Mouse (Mus musculus) forebrain, embryonic 14.5 days (tissue): ENCODE measurements around the gene Hsd3b5. TPM values are rescaled to one million over a fixed set of nuclear protein-coding genes. Genes with fewer than 3 reads are reported as not detected.
"Not testable (repeated sequence)": the region's sequence is repeated elsewhere in the genome, so short reads cannot be mapped to it uniquely, and the experiment has no call there.

ENCODE experiments used
- ATAC-seq: fragments of 200-750 bp; cut with Nextera tagmentation; 2 replicates; pipeline ENCODE4 v1.8.0; 2017; ENCODE audit warnings: mild to moderate bottlenecking, moderate library complexity
- DNase-seq: peaks from one replicate; pipeline ENCODE4 v3.0.0-alpha.2; 2015; ENCODE audit warnings: low spot score
- H3K27ac ChIP-seq: fragments of 300-500 bp; sonication (generic); 2 replicates; pipeline ENCODE4 v1.5.1; 2014; ENCODE audit warnings: low read depth, mild to moderate bottlenecking, control low read depth, low read length, moderate library complexity
- H3K27me3 ChIP-seq: fragments of 300-500 bp; sonication (generic); replicated peaks from 2 replicates; pipeline ENCODE4 v1.6.1; 2014; ENCODE audit warnings: low read length, control low read depth, mixed read lengths; ENCODE audit not compliant: control insufficient read depth, insufficient read depth
- H3K36me3 ChIP-seq: fragments of 300-500 bp; sonication (generic); 2 replicates; pipeline ENCODE4 v1.6.1; 2014; ENCODE audit warnings: low read length, control low read depth; ENCODE audit not compliant: control insufficient read depth, insufficient read depth
- H3K4me1 ChIP-seq: fragments of 300-500 bp; sonication (generic); 2 replicates; pipeline ENCODE4 v1.6.1; 2014; ENCODE audit warnings: antibody characterized with exemption, low read length, control low read depth; ENCODE audit not compliant: control insufficient read depth, insufficient read depth
- H3K4me2 ChIP-seq: fragments of 300-500 bp; sonication (generic); 2 replicates; pipeline ENCODE4 v1.6.1; 2014; ENCODE audit warnings: mild to moderate bottlenecking, control low read depth, low read length
- H3K4me3 ChIP-seq: fragments of 300-500 bp; sonication (generic); 2 replicates; pipeline ENCODE4 v1.5.1; 2014; ENCODE audit warnings: low read depth, low read length, control low read depth
- H3K9ac ChIP-seq: fragments of 300-500 bp; sonication (generic); 2 replicates; pipeline ENCODE4 v1.6.1; 2014; ENCODE audit warnings: mild to moderate bottlenecking, low read length, control low read depth, moderate library complexity
- H3K9me3 ChIP-seq: fragments of 300-500 bp; sonication (generic); replicated peaks from 2 replicates; pipeline ENCODE4 v1.6.1; 2016; ENCODE audit warnings: low read length, control low read depth, mixed read lengths; ENCODE audit not compliant: control insufficient read depth
- WGBS: fragments of 180-500 bp; shearing (Covaris S2); extraction: QIAGEN DNeasy Blood & Tissue Kit; methylation state at CpG from one replicate; pipeline ENCODE4 v1.1.7; 2014; 5-methylcytosine and 5-hydroxymethylcytosine counted together
- polyA plus RNA-seq: library from polyadenylated mRNA; unstranded; fragments of >200 nt; fragmentation: Nextera tagmentation; extraction: Ambion mirVana; gene quantifications from 2 replicates; pipeline ENCODE4 v1.2.1, GENCODE M21; 2014

The Hsd3b5 gene
- polyA plus RNA-seq, result not detected in 2 replicates

DNA sequence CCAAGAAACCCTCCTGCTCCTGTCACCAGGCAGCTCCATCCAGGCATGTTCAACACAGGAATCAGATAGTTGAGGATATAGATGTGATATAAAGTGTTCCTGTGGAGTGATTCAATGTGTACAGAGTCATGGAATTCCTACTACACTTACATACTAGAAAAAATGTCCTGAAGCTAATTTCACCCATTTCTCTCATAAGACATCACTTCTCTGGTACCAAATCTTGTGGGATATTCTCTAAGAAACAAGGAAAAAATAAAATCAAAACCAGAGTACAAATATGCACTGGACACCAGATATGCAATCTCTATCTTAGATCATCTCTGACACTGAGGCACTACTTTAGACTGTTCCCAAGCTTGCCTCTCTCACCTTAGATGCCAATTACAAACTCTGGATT, at the start of gene Hsd3b5:
Hsd3b5 (minus strand) TSS at position 101 of the 400 bp plus-strand sequence.
- ATAC-seq (no peak), DNase-seq (no peak)
- Histone ChIP-seq H3K27ac (no peak within 1 kb of the TSS), H3K27me3 (no peaks in the 10 kb centered on the region), H3K9ac (no peak within 1 kb of the TSS), H3K4me3 (no peak within 1 kb of the TSS), H3K4me2 (no peak within 1 kb of the TSS), H3K36me3 (no peaks in the 10 kb centered on the region), H3K4me1 (no peaks in the 10 kb centered on the region), H3K9me3 (no peaks in the 10 kb centered on the region)

DNA sequence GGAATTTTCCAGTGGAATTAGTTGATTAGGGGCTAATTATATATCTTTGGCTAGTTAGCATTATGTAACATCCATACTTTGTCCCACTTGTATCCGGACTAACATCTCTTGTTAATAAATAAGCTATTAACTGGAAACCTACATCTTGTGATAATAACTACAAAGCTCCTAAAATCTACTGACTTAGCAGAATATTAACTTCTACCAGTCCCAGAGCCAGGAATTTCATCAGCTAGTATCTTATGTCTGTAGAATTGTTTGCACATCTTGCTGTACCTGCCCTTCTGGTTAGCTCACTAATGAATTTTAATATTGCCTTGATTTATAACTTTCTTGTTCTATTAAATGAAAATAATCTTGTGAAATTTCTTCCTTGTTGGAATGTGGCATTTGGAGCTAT, 5.1 kb upstream of the Hsd3b5 start:
- H3K9me3 ChIP-seq, result no peaks in the 10 kb centered on the region
- H3K27ac ChIP-seq, result no peak overlapping the region
- no peak overlapping the region for H3K4me2 ChIP-seq
- H3K27me3 ChIP-seq, result no peaks in the 10 kb centered on the region
- DNase-seq (no peak), ATAC-seq (no peak)
- H3K4me1 ChIP-seq, result no peaks in the 10 kb centered on the region
- no peak overlapping the region for H3K4me3 ChIP-seq
- no peak overlapping the region for H3K9ac ChIP-seq
- WGBS, result 90% methylated on average over 1 of the region's 1 CpGs
- no peaks in the 10 kb centered on the region for H3K36me3 ChIP-seq

DNA sequence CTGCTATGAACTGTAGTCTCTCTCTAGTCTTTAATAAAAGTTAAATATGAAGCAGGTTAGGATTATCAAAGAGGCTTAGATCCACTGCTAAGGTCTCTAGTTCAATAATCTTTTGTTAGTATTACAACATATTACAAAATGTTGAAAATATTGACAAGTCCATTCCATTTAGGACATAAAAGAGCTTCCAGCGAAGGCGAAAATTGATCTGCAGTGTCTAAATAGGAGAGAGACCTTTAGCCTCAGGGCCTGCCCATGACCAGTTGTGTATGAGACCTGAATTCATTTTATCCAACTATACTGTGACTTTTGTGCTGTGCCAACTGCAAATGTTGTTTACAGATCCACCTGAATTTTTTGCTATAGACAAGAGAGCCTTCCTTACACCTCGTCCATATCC, 419 bp downstream of the Hsd3b5 start:
- H3K4me3 ChIP-seq, result no peak overlapping the region
- no peak overlapping the region for H3K27ac ChIP-seq
- no peak for ATAC-seq
- no peak overlapping the region for H3K4me2 ChIP-seq
- no peaks in the 10 kb centered on the region for H3K36me3 ChIP-seq
- 91% methylated on average over 3 of the region's 3 CpGs for WGBS
- H3K27me3 ChIP-seq, result no peaks in the 10 kb centered on the region
- no peaks in the 10 kb centered on the region for H3K9me3 ChIP-seq
- H3K9ac ChIP-seq, result no peak overlapping the region
- no peak for DNase-seq
- no peaks in the 10 kb centered on the region for H3K4me1 ChIP-seq

DNA sequence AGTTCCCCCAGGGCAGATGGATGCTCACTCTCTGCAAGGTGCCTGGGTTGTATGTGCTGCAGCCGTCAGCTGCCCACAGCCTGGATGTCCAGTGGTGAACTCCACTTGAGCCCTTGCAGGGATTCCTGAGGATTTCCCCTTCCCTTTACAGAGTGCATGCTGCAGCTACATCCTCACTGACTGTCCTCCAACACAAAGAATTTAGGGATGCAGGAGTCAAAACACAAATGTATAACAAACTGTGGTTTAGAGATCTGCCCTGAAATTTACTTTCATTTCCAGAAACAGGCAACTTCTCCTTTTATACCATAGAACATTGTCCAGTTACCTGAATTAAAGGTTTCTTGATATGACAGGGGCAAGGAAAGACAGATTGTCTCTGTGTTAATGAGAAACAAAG, 13.3 kb downstream of the Hsd3b5 start:
- not testable (repeated sequence) for ATAC-seq, DNase-seq

DNA sequence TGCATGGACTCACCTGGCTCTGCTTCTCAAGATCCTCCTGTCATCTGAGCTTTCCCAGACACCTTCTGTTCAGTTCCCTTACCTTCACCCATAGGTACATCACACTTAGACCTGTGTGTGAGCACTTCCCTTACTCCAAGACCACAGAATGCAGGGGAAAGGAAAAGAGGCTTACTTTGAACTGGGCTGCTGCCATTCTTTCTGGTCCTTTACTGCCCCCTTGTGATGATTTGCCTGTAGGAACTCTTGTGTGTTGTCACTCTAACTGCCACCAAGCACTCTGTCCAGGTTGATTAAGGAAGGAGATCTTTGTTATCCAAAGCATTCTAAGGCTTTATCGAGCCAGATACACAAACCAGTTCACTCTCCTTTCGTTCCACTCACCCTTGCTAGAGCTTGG, 13.8 kb downstream of the Hsd3b5 start:
- 11% methylated on average over 2 of the region's 2 CpGs for WGBS
- ATAC-seq, H3K4me1 ChIP-seq, DNase-seq, H3K27ac ChIP-seq, H3K9ac ChIP-seq, H3K36me3 ChIP-seq, H3K27me3 ChIP-seq, H3K4me2 ChIP-seq, H3K9me3 ChIP-seq, H3K4me3 ChIP-seq: not testable (repeated sequence)

More for the DNA sequence above, 13.3 kb downstream of the Hsd3b5 start:
- not testable (repeated sequence) for H3K4me2 ChIP-seq, H3K9ac ChIP-seq, H3K27me3 ChIP-seq, H3K36me3 ChIP-seq, H3K27ac ChIP-seq, H3K4me1 ChIP-seq, H3K4me3 ChIP-seq, H3K9me3 ChIP-seq
- 69% methylated on average over 1 of the region's 1 CpGs for WGBS

DNA sequence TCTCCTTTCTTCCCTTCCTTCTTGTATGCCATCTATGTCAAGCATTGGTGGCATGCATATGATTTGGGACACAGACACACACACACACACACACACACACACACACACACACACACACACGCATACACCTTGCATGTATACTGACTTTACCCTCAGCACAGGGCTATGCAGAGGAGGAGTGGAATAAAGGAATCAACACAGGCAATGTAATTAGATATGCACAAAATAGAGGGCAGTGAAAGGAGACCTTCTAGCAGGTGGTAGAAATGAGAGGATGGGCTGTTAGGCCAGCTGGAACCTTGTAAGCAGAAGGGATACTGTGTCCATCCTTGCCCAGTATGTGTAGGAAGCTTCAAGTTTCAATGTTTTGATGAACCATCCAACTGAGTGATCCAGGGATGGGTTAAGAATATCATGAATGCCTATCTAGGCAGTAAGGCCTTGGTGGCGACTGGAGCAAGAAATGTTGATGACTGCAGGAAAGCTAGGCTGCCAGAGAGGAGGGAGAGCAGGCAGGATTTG, 15.6 kb downstream of the Hsd3b5 start:
- H3K27me3 ChIP-seq, H3K36me3 ChIP-seq, H3K9ac ChIP-seq, H3K4me2 ChIP-seq, H3K4me3 ChIP-seq, DNase-seq, H3K4me1 ChIP-seq, ATAC-seq, H3K9me3 ChIP-seq, H3K27ac ChIP-seq: not testable (repeated sequence)
- 65% methylated on average over 2 of the region's 2 CpGs for WGBS

DNA sequence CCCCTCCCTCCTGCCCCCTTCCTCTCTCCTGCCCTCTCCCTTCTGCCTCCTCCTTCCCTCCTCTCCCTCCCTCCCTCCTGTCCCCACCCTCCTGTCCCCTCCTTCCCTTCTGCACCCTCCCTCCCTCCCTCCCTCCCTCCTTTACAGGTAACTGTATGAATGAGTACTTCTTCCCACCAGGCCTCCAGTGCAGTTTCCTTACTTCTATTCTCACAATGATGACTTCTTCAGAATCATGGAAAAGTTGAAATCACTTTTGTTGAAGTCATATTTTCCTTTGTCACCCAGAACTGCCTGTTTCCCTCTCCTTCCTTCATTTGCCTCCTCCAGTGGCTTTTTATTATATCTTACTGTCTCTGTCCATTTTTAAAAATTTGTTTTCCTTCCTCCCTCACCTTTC, 16.1 kb downstream of the Hsd3b5 start:
- no peak overlapping the region for H3K4me3 ChIP-seq
- no peaks in the 10 kb centered on the region for H3K36me3 ChIP-seq
- no peaks in the 10 kb centered on the region for H3K9me3 ChIP-seq
- no peak overlapping the region for H3K4me2 ChIP-seq
- no peak for ATAC-seq
- H3K9ac ChIP-seq, result no peak overlapping the region
- H3K27me3 ChIP-seq, result no peaks in the 10 kb centered on the region
- DNase-seq, result no peak
- no peaks in the 10 kb centered on the region for H3K4me1 ChIP-seq
- H3K27ac ChIP-seq, result no peak overlapping the region

DNA sequence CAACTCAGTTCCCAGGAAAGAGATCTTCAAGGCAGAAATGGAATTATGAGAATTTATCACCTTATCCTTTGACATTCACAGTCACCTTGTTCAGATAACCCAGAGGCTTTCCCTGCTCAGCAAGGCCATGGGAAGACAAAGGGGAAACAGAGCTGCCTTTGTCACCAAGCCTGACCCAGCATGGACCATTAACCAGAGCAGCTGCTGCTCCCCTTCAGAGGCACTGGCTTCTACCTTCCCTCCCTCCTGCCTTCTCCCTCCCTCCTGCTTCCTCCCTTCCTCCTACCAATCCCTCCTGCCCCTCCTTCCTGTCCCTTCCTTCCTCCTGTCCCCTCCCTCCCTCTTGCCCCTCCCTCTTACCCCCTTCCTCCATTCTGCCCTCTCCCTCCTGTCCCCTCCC, 16.5 kb downstream of the Hsd3b5 start:
- H3K27ac ChIP-seq, H3K4me2 ChIP-seq, ATAC-seq, H3K9ac ChIP-seq, H3K27me3 ChIP-seq, H3K4me3 ChIP-seq, H3K9me3 ChIP-seq, DNase-seq, H3K4me1 ChIP-seq, H3K36me3 ChIP-seq: not testable (repeated sequence)

DNA sequence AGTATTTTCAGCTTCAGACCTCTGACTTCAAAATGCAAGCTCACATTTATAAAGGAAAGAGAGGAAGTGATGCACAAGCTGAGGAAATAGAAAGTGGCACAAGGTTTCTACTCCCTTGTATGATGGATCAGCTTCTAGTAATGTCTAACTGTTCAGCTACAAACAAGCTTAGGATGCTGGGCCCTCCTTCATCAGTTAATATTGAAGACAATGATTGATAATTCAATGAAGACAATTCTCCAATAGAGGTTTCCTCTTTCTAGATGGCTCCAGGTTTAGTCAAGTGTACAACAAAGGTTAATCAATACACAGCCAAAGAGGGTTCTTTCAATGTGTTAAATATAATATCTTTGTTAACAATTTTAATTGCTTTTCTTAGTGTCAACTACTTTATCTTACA, 41.3 kb downstream of the Hsd3b5 start, which contains the start of gene Gm10681:
Gm10681 (minus strand) TSS at position 101 of the 400 bp plus-strand sequence.
- no peaks in the 10 kb centered on the region for H3K27me3 ChIP-seq
- no peak within 1 kb of the TSS for H3K9ac ChIP-seq
- DNase-seq (no peak), ATAC-seq (no peak)
- no peak within 1 kb of the TSS for H3K27ac ChIP-seq
- no peaks in the 10 kb centered on the region for H3K9me3 ChIP-seq
- H3K4me1 ChIP-seq, result no peaks in the 10 kb centered on the region
- H3K4me2 ChIP-seq, result no peak within 1 kb of the TSS
- H3K4me3 ChIP-seq, result no peak within 1 kb of the TSS
- H3K36me3 ChIP-seq, result no peaks in the 10 kb centered on the region
